Mouse (Mus musculus): ENCODE measurements around the gene Cdk14.

DNA sequence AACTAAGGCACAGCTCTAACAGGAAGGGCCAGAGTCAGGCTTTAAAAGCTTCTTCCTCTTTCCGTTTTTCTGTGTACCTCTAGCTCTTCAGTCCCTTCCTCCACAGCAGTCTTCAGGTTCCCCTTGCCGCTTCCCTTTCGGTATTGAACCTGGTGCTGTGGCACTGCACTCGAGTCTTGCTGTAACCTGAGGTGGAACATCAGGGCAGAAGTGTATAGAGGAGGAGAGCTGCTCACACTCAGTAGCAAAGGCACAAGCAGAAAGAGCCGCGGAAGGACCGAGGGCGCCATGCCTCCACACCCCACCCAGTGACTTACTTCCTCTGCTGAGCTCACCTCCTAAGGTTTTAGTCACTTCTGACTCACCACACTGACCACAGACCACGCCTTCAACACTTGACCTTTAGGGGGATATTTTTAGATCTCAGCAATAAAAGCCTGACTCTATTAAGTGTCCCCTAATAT lies at the start of gene Cdk14:
- no peak for TF ChIP-seq CTCF (IDR thresholded peaks at IDR 0.05; ENCODE audit: low read depth, low read length)
- no peak for TF ChIP-seq POLR2A (IDR thresholded peaks at IDR 0.05; ENCODE audit: insufficient read depth, low read length)
- no peak for TF ChIP-seq EP300 (IDR thresholded peaks at IDR 0.05; ENCODE audit: insufficient read depth, low read depth, low read length)
